Mouse (Mus musculus) forebrain, embryonic 16.5 days (tissue): ENCODE data around the gene Gbgt1. TPM values are rescaled to one million over a fixed set of nuclear protein-coding genes. Genes with fewer than 3 reads are reported as not detected.
"Not testable (repeated sequence)": the region's sequence is repeated elsewhere in the genome, so short reads cannot be mapped to it uniquely, and the experiment has no call there.

Experiments used
- ATAC-seq: fragments of 200-750 bp; cut with Nextera tagmentation; 2 replicates; pipeline ENCODE4 v1.8.0; 2017; ENCODE audit warnings: mild to moderate bottlenecking, moderate library complexity
- H3K27ac ChIP-seq: fragments of 300-500 bp; sonication (generic); 2 replicates; pipeline ENCODE4 v1.5.1; 2014; ENCODE audit warnings: low read length, control low read depth
- H3K27me3 ChIP-seq: fragments of 300-500 bp; sonication (generic); replicated peaks from 2 replicates; pipeline ENCODE4 v1.6.1; 2014; ENCODE audit warnings: low read length; ENCODE audit not compliant: control insufficient read depth, insufficient read depth
- H3K36me3 ChIP-seq: fragments of 300-500 bp; sonication (generic); 2 replicates; pipeline ENCODE4 v1.6.1; 2014; ENCODE audit not compliant: control insufficient read depth, insufficient read depth
- H3K4me1 ChIP-seq: fragments of 300-500 bp; sonication (generic); replicated peaks from 2 replicates; pipeline ENCODE4 v1.6.1; 2014; ENCODE audit warnings: low read length; ENCODE audit not compliant: control insufficient read depth, insufficient read depth
- H3K4me2 ChIP-seq: fragments of 300-500 bp; sonication (generic); 2 replicates; pipeline ENCODE4 v1.6.1; 2014; ENCODE audit warnings: mild to moderate bottlenecking, low read length, control low read depth
- H3K4me3 ChIP-seq: fragments of 300-500 bp; sonication (generic); replicated peaks from 2 replicates; pipeline ENCODE4 v1.5.1; 2014; ENCODE audit warnings: mild to moderate bottlenecking, low read length, control low read depth
- H3K9ac ChIP-seq: fragments of 300-500 bp; sonication (generic); replicated peaks from 2 replicates; pipeline ENCODE4 v1.6.1; 2014; ENCODE audit warnings: low read depth, low read length, control low read depth
- H3K9me3 ChIP-seq: fragments of 300-500 bp; sonication (generic); 2 replicates; pipeline ENCODE4 v1.6.1; 2016; ENCODE audit warnings: low read length; ENCODE audit not compliant: control insufficient read depth
- WGBS: fragments of 180-500 bp; shearing (Covaris S2); extraction: QIAGEN DNeasy Blood & Tissue Kit; methylation state at CpG from one replicate; pipeline ENCODE4 v1.1.7; 2014; 5-methylcytosine and 5-hydroxymethylcytosine counted together
- polyA plus RNA-seq: library from polyadenylated mRNA; unstranded; fragments of >200 nt; fragmentation: Nextera tagmentation; extraction: Ambion mirVana; gene quantifications from 2 replicates; pipeline ENCODE4 v1.2.1, GENCODE M21; 2015

Gbgt1 gene
- polyA plus RNA-seq, 1 experiment from 2014 or later, result 0.51 TPM

GRCm38 (mm10) chr2:28468486-28469225 lies 28.0 kb upstream of the Gbgt1 start:
- Histone ChIP-seq H3K4me3 (peak overlapping the region; percentile 83), H3K9me3 (peaks cover 4% of the 10 kb centered on the region), H3K36me3 (peaks cover 26% of the 10 kb centered on the region), H3K27me3 (no peaks in the 10 kb centered on the region), H3K9ac (peak overlapping the region; percentile 95), H3K27ac (no peak overlapping the region), H3K4me1 (peaks cover 17% of the 10 kb centered on the region), H3K4me2 (peak overlapping the region; percentile 54)
- WGBS, result 53% methylated on average over 18 of the region's 18 CpGs
- no peak for ATAC-seq

- H3K4me3 ChIP-seq, result no peak overlapping the region
- peaks cover 17% of the 10 kb centered on the region for H3K4me1 ChIP-seq
- H3K27me3 ChIP-seq, result no peaks in the 10 kb centered on the region
- peaks cover 26% of the 10 kb centered on the region for H3K36me3 ChIP-seq
- no peak overlapping the region for H3K27ac ChIP-seq
- H3K4me2 ChIP-seq, result no peak overlapping the region
- ATAC-seq, result no peak
- WGBS, result 98% methylated on average over 14 of the region's 14 CpGs
- peaks cover 4% of the 10 kb centered on the region for H3K9me3 ChIP-seq
- no peak overlapping the region for H3K9ac ChIP-seq
Observed at GRCm38 (mm10) chr2:28469461-28469860, 27.2 kb upstream of the Gbgt1 start.

GRCm38 (mm10) chr2:28470591-28470990 lies 26.1 kb upstream of the Gbgt1 start:
- Histone ChIP-seq H3K4me3 (no peak overlapping the region), H3K27ac (no peak overlapping the region), H3K36me3 (peaks cover 26% of the 10 kb centered on the region), H3K9me3 (peaks cover 4% of the 10 kb centered on the region), H3K4me1 (peaks cover 17% of the 10 kb centered on the region), H3K4me2 (no peak overlapping the region), H3K9ac (no peak overlapping the region), H3K27me3 (no peaks in the 10 kb centered on the region)
- 94% methylated on average over 2 of the region's 2 CpGs for WGBS
- no peak for ATAC-seq

- not testable (repeated sequence) for H3K9ac ChIP-seq, ATAC-seq, H3K4me3 ChIP-seq, H3K4me2 ChIP-seq, H3K27ac ChIP-seq, H3K9me3 ChIP-seq, H3K4me1 ChIP-seq, H3K27me3 ChIP-seq
- 95% methylated on average over 8 of the region's 8 CpGs for WGBS
- peaks cover 26% of the 10 kb centered on the region for H3K36me3 ChIP-seq
Observed at GRCm38 (mm10) chr2:28472011-28472410, 24.7 kb upstream of the Gbgt1 start.

- ATAC-seq, result not testable (repeated sequence)
Observed at GRCm38 (mm10) chr2:28477993-28478392, 18.7 kb upstream of the Gbgt1 start.

GRCm38 (mm10) chr2:28479208-28480204 lies 17.2 kb upstream of the Gbgt1 start:
- H3K27ac ChIP-seq, result no peak overlapping the region
- no peak overlapping the region for H3K9ac ChIP-seq
- WGBS, result 83% methylated on average over 20 of the region's 20 CpGs
- H3K4me1 ChIP-seq, result no peaks in the 10 kb centered on the region
- no peak overlapping the region for H3K4me2 ChIP-seq
- no peaks in the 10 kb centered on the region for H3K9me3 ChIP-seq
- H3K4me3 ChIP-seq, result no peak overlapping the region
- H3K36me3 ChIP-seq, result no peaks in the 10 kb centered on the region
- H3K27me3 ChIP-seq, result no peaks in the 10 kb centered on the region
- no peak for ATAC-seq

More at GRCm38 (mm10) chr2:28477993-28478392, 18.7 kb upstream of the Gbgt1 start:
- not testable (repeated sequence) for H3K4me1 ChIP-seq, H3K27me3 ChIP-seq, H3K9ac ChIP-seq, H3K4me2 ChIP-seq, H3K4me3 ChIP-seq, H3K9me3 ChIP-seq, H3K36me3 ChIP-seq, H3K27ac ChIP-seq
- WGBS, result 91% methylated on average over 4 of the region's 5 CpGs

- Histone ChIP-seq H3K9ac (no peak overlapping the region), H3K4me1 (no peaks in the 10 kb centered on the region), H3K36me3 (no peaks in the 10 kb centered on the region), H3K9me3 (no peaks in the 10 kb centered on the region), H3K4me2 (no peak overlapping the region), H3K27me3 (no peaks in the 10 kb centered on the region), H3K4me3 (no peak overlapping the region), H3K27ac (no peak overlapping the region)
- 86% methylated on average over 2 of the region's 2 CpGs for WGBS
- ATAC-seq, result no peak
Observed at GRCm38 (mm10) chr2:28483861-28484260, 12.8 kb upstream of the Gbgt1 start.

GRCm38 (mm10) chr2:28494521-28494920 lies 2.2 kb upstream of the Gbgt1 start:
- Histone ChIP-seq H3K27me3 (no peaks in the 10 kb centered on the region), H3K36me3 (no peaks in the 10 kb centered on the region), H3K4me3 (no peak overlapping the region), H3K4me1 (no peaks in the 10 kb centered on the region), H3K27ac (no peak overlapping the region), H3K9me3 (no peaks in the 10 kb centered on the region), H3K9ac (no peak overlapping the region), H3K4me2 (no peak overlapping the region)
- ATAC-seq, result no peak
- WGBS, result 76% methylated on average over 2 of the region's 2 CpGs

GRCm38 (mm10) chr2:28495207-28495756 lies 1.4 kb upstream of the Gbgt1 start:
- H3K4me3 ChIP-seq, result no peak overlapping the region
- H3K36me3 ChIP-seq, result no peaks in the 10 kb centered on the region
- 85% methylated on average over 14 of the region's 14 CpGs for WGBS
- no peaks in the 10 kb centered on the region for H3K27me3 ChIP-seq
- H3K9ac ChIP-seq, result no peak overlapping the region
- ATAC-seq, result no peak
- no peak overlapping the region for H3K4me2 ChIP-seq
- no peaks in the 10 kb centered on the region for H3K9me3 ChIP-seq
- no peak overlapping the region for H3K27ac ChIP-seq
- no peaks in the 10 kb centered on the region for H3K4me1 ChIP-seq
